Mouse (Mus musculus) embryonic fibroblast, embryonic 13.5 days (primary cell): ENCODE data around the gene 4921507P07Rik.

Experiments used
- CTCF ChIP-seq: IDR thresholded peaks from 2 replicates; pipeline ENCODE4 v1.5.1; 2011; ENCODE audit warnings: mild to moderate bottlenecking, control low read depth, low read length, moderate library complexity, borderline replicate concordance; ENCODE audit not compliant: insufficient read depth
- POLR2A ChIP-seq: IDR thresholded peaks from 2 replicates; pipeline ENCODE4 v1.6.1; 2011; ENCODE audit warnings: low read depth, mild to moderate bottlenecking, control low read depth, low read length, moderate library complexity

GRCm38 (mm10) chr6:50549051-50549450 is 47.4 kb downstream of the 4921507P07Rik start:
- TF ChIP-seq POLR2A (no peak), CTCF (no peak)
